Mouse (Mus musculus) neural tube, embryonic 14.5 days (tissue): ENCODE measurements around the gene Tmem269. TPM values are rescaled to one million over a fixed set of nuclear protein-coding genes. Genes with fewer than 3 reads are reported as not detected.

Experiments used
- ATAC-seq: fragments of 200-750 bp; cut with Nextera tagmentation; 2 replicates; pipeline ENCODE4 v1.8.0; 2017; ENCODE audit warnings: low read depth, mild to moderate bottlenecking, moderate TSS enrichment, moderate library complexity
- H3K27ac ChIP-seq: fragments of 300-500 bp; sonication (generic); 2 replicates; pipeline ENCODE4 v1.5.1; 2014; ENCODE audit warnings: low read depth, mild to moderate bottlenecking, control low read depth, low read length, moderate library complexity, mixed read lengths
- H3K27me3 ChIP-seq: fragments of 300-500 bp; sonication (generic); 2 replicates; pipeline ENCODE4 v1.6.1; 2014; ENCODE audit warnings: low read length; ENCODE audit not compliant: control insufficient read depth, insufficient read depth
- H3K36me3 ChIP-seq: fragments of 300-500 bp; sonication (generic); 2 replicates; pipeline ENCODE4 v1.6.1; 2014; ENCODE audit warnings: low read length, mixed read lengths; ENCODE audit not compliant: control insufficient read depth, insufficient read depth
- H3K4me1 ChIP-seq: fragments of 300-500 bp; sonication (generic); 2 replicates; pipeline ENCODE4 v1.6.1; 2014; ENCODE audit warnings: low read length; ENCODE audit not compliant: control insufficient read depth, insufficient read depth
- H3K4me2 ChIP-seq: fragments of 300-500 bp; sonication (generic); 2 replicates; pipeline ENCODE4 v1.6.1; 2014; ENCODE audit warnings: mild to moderate bottlenecking, low read depth, low read length, control low read depth
- H3K4me3 ChIP-seq: fragments of 300-500 bp; sonication (generic); 2 replicates; pipeline ENCODE4 v1.5.1; 2014; ENCODE audit warnings: low read depth, low read length, control low read depth, mixed read lengths
- H3K9ac ChIP-seq: fragments of 300-500 bp; sonication (generic); replicated peaks from 2 replicates; pipeline ENCODE4 v1.6.1; 2014; ENCODE audit warnings: low read depth, mild to moderate bottlenecking, control low read depth, low read length, mixed read lengths
- H3K9me3 ChIP-seq: fragments of 300-500 bp; sonication (generic); 2 replicates; pipeline ENCODE4 v1.6.1; 2016; ENCODE audit warnings: low read length; ENCODE audit not compliant: control insufficient read depth
- WGBS: fragments of 180-500 bp; shearing (Covaris S2); extraction: QIAGEN DNeasy Blood & Tissue Kit; methylation state at CpG from one replicate; pipeline ENCODE4 v1.1.7; 2014; 5-methylcytosine and 5-hydroxymethylcytosine counted together
- polyA plus RNA-seq: library from polyadenylated mRNA; unstranded; fragments of >200 nt; fragmentation: Nextera tagmentation; extraction: Ambion mirVana; gene quantifications from 2 replicates; pipeline ENCODE4 v1.2.1, GENCODE M21; 2014

The Tmem269 gene
- polyA plus RNA-seq, 1 experiment from 2014 or later: 0.78 TPM

- H3K4me2 ChIP-seq: no peak overlapping the region
- no peaks in the 10 kb centered on the region for H3K27me3 ChIP-seq
- 86% methylated on average over 9 of the region's 9 CpGs for WGBS
- H3K9ac ChIP-seq: no peak overlapping the region
- H3K4me1 ChIP-seq: no peaks in the 10 kb centered on the region
- peaks cover 25% of the 10 kb centered on the region for H3K36me3 ChIP-seq
- H3K4me3 ChIP-seq: no peak overlapping the region
- ATAC-seq: no peak
- H3K9me3 ChIP-seq: no peaks in the 10 kb centered on the region
- no peak overlapping the region for H3K27ac ChIP-seq
Measured at GRCm38 (mm10) chr4:119225719-119226118, 7.7 kb upstream of the Tmem269 start.

- Histone ChIP-seq H3K27ac (no peak overlapping the region), H3K9ac (no peak overlapping the region), H3K36me3 (peaks cover 25% of the 10 kb centered on the region), H3K4me3 (no peak overlapping the region), H3K27me3 (no peaks in the 10 kb centered on the region), H3K9me3 (no peaks in the 10 kb centered on the region), H3K4me1 (no peaks in the 10 kb centered on the region), H3K4me2 (no peak overlapping the region)
- ATAC-seq: no peak
- WGBS: 97% methylated on average over 3 of the region's 3 CpGs
Measured at GRCm38 (mm10) chr4:119224534-119224933, 6.5 kb upstream of the Tmem269 start.

GRCm38 (mm10) chr4:119223696-119224095, 5.7 kb upstream of the Tmem269 start:
- Histone ChIP-seq H3K9ac (no peak overlapping the region), H3K4me1 (no peaks in the 10 kb centered on the region), H3K4me2 (no peak overlapping the region), H3K4me3 (no peak overlapping the region), H3K9me3 (no peaks in the 10 kb centered on the region), H3K27me3 (no peaks in the 10 kb centered on the region), H3K27ac (no peak overlapping the region), H3K36me3 (peaks cover 25% of the 10 kb centered on the region)
- no peak for ATAC-seq
- WGBS: 95% methylated on average over 1 of the region's 1 CpGs

- H3K9me3 ChIP-seq: no peaks in the 10 kb centered on the region
- 74% methylated on average over 8 of the region's 8 CpGs for WGBS
- no peak overlapping the region for H3K27ac ChIP-seq
- no peaks in the 10 kb centered on the region for H3K4me1 ChIP-seq
- no peaks in the 10 kb centered on the region for H3K27me3 ChIP-seq
- no peaks in the 10 kb centered on the region for H3K36me3 ChIP-seq
- no peak overlapping the region for H3K9ac ChIP-seq
- H3K4me2 ChIP-seq: no peak overlapping the region
- no peak overlapping the region for H3K4me3 ChIP-seq
- peak; percentile 26; the same call in 1 of the 2 replicates for ATAC-seq
Measured at GRCm38 (mm10) chr4:119216667-119217066, 1.4 kb downstream of the Tmem269 start.

- Histone ChIP-seq H3K36me3 (peaks cover 5% of the 10 kb centered on the region; the same call in 1 of the 2 replicates), H3K4me3 (no peak overlapping the region), H3K4me1 (no peaks in the 10 kb centered on the region), H3K27ac (no peak overlapping the region), H3K9me3 (no peaks in the 10 kb centered on the region), H3K27me3 (no peaks in the 10 kb centered on the region), H3K4me2 (no peak overlapping the region), H3K9ac (no peak overlapping the region)
- peak; percentile 70; the same call in 1 of the 2 replicates for ATAC-seq
- WGBS: 13% methylated on average over 8 of the region's 8 CpGs
Measured at GRCm38 (mm10) chr4:119204672-119205071, 13.3 kb downstream of the Tmem269 start.

- ATAC-seq: no peak
- H3K36me3 ChIP-seq: peaks cover 5% of the 10 kb centered on the region; the same call in 1 of the 2 replicates
- H3K4me3 ChIP-seq: no peak overlapping the region
- peaks cover 13% of the 10 kb centered on the region; the same call in 1 of the 2 replicates for H3K4me1 ChIP-seq
- no peak overlapping the region for H3K4me2 ChIP-seq
- no peak overlapping the region for H3K9ac ChIP-seq
- H3K9me3 ChIP-seq: no peaks in the 10 kb centered on the region
- H3K27me3 ChIP-seq: no peaks in the 10 kb centered on the region
- H3K27ac ChIP-seq: no peak overlapping the region
- WGBS: 90% methylated on average over 6 of the region's 6 CpGs
Measured at GRCm38 (mm10) chr4:119198105-119198504, 19.9 kb downstream of the Tmem269 start.

GRCm38 (mm10) chr4:119195582-119196320, 22.3 kb downstream of the Tmem269 start:
- Histone ChIP-seq H3K27me3 (no peaks in the 10 kb centered on the region), H3K9ac (peak overlapping the region; percentile 81), H3K4me2 (peak overlapping the region; percentile 83), H3K4me1 (peaks cover 13% of the 10 kb centered on the region; the same call in 1 of the 2 replicates), H3K27ac (peak overlapping the region; percentile 81), H3K9me3 (no peaks in the 10 kb centered on the region), H3K36me3 (peaks cover under 1% of the 10 kb centered on the region; the same call in 1 of the 2 replicates), H3K4me3 (peak overlapping the region; percentile 76)
- 8% methylated on average over 18 of the region's 18 CpGs for WGBS
- ATAC-seq: peak; percentile 25

- Histone ChIP-seq H3K27ac (peak within 1 kb of the TSS; percentile 81), H3K27me3 (no peaks in the 10 kb centered on the region), H3K9me3 (no peaks in the 10 kb centered on the region), H3K4me3 (peak within 1 kb of the TSS; percentile 76), H3K4me2 (peak within 1 kb of the TSS; percentile 83), H3K4me1 (peaks cover 13% of the 10 kb centered on the region; the same call in 1 of the 2 replicates), H3K36me3 (no peaks in the 10 kb centered on the region), H3K9ac (peak within 1 kb of the TSS; percentile 81)
- peak; percentile 90 for ATAC-seq
- WGBS: 0% methylated on average over 22 of the region's 47 CpGs
Measured at GRCm38 (mm10) chr4:119194909-119195581, 23.0 kb downstream of the Tmem269 start, which contains the start of gene Svbp. Svbp (plus strand) TSS chr4:119195306.

GRCm38 (mm10) chr4:119192757-119193156, 25.3 kb downstream of the Tmem269 start:
- no peak overlapping the region for H3K4me2 ChIP-seq
- no peak for ATAC-seq
- H3K9me3 ChIP-seq: no peaks in the 10 kb centered on the region
- no peaks in the 10 kb centered on the region for H3K36me3 ChIP-seq
- 90% methylated on average over 4 of the region's 4 CpGs for WGBS
- H3K27ac ChIP-seq: no peak overlapping the region
- no peak overlapping the region for H3K4me3 ChIP-seq
- H3K9ac ChIP-seq: no peak overlapping the region
- no peaks in the 10 kb centered on the region for H3K27me3 ChIP-seq
- H3K4me1 ChIP-seq: peaks cover 13% of the 10 kb centered on the region; the same call in 1 of the 2 replicates
